Mouse (Mus musculus) heart, embryonic 11.5 days (tissue): Measurements from ENCODE around the gene Arhgap23. TPM values are rescaled to one million over a fixed set of nuclear protein-coding genes. Genes with fewer than 3 reads are reported as not detected.
A peak's percentile ranks its signal among the peaks of the same experiment; 100 is the strongest.

ENCODE experiments used
- ATAC-seq: fragments of 200-750 bp; cut with Nextera tagmentation; replicated peaks from 2 replicates; pipeline ENCODE4 v1.8.0; 2017; ENCODE audit warnings: moderate library complexity; ENCODE audit not compliant: insufficient number of reproducible peaks, low FRiP score, low TSS enrichment
- H3K27ac ChIP-seq: fragments of 300-500 bp; sonication (generic); 2 replicates; pipeline ENCODE4 v1.5.1; 2014; ENCODE audit warnings: mild to moderate bottlenecking, low read depth, low read length
- H3K27me3 ChIP-seq: fragments of 300-500 bp; sonication (generic); 2 replicates; pipeline ENCODE4 v1.6.1; 2014; ENCODE audit warnings: mild to moderate bottlenecking, low read length, mixed read lengths; ENCODE audit not compliant: control insufficient read depth, insufficient read depth
- H3K36me3 ChIP-seq: fragments of 300-500 bp; sonication (generic); 2 replicates; pipeline ENCODE4 v1.6.1; 2014; ENCODE audit warnings: mild to moderate bottlenecking, low read length, moderate library complexity, mixed read lengths; ENCODE audit not compliant: control insufficient read depth, insufficient read depth
- H3K4me1 ChIP-seq: fragments of 300-500 bp; sonication (generic); 2 replicates; pipeline ENCODE4 v1.6.1; 2014; ENCODE audit warnings: low read length; ENCODE audit not compliant: control insufficient read depth, insufficient read depth
- H3K4me2 ChIP-seq: fragments of 300-500 bp; sonication (generic); 2 replicates; pipeline ENCODE4 v1.6.1; 2014; ENCODE audit warnings: mild to moderate bottlenecking, moderate library complexity
- H3K4me3 ChIP-seq: fragments of 300-500 bp; sonication (generic); 2 replicates; pipeline ENCODE4 v1.5.1; 2014; ENCODE audit warnings: low read depth, low read length
- H3K9ac ChIP-seq: fragments of 300-500 bp; sonication (generic); 2 replicates; pipeline ENCODE4 v1.6.1; 2014; ENCODE audit warnings: mild to moderate bottlenecking, low read depth, low read length, moderate library complexity
- H3K9me3 ChIP-seq: fragments of 300-500 bp; sonication (generic); replicated peaks from 2 replicates; pipeline ENCODE4 v1.6.1; 2016; ENCODE audit warnings: low read length; ENCODE audit not compliant: control insufficient read depth
- WGBS: fragments of 180-500 bp; shearing (Covaris S2); extraction: QIAGEN DNeasy Blood & Tissue Kit; methylation state at CpG from one replicate; pipeline ENCODE4 v1.1.7; 2014; ENCODE audit not compliant: insufficient replicate concordance; 5-methylcytosine and 5-hydroxymethylcytosine counted together
- polyA plus RNA-seq: library from polyadenylated mRNA; unstranded; fragments of >200 nt; fragmentation: Nextera tagmentation; extraction: Ambion mirVana; gene quantifications from 2 replicates; pipeline ENCODE4 v1.2.1, GENCODE M21; 2014

Arhgap23 gene
- polyA plus RNA-seq, 1 experiment from 2014 or later = 8.3 TPM

DNA sequence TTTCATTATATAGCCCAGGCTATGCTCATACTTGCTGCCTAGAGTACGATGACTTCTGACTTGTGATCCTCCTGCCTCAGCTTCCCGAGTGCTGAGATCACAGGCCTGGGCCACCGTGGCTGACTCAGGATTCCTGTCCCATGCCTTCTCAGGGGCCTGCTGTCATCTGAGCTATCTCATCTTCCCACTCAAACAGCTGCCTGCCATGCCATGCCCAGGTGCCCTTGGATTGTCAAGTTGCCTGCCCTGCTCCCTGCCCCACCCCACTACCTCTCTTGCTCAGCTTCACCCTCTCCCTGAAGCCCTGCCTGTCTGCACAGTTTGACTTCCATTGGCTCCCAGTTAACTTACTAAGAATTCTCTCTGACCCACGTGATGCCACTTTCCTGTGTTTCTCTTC is 4.4 kb upstream of the Arhgap23 start:
- no peak for ATAC-seq
- Histone ChIP-seq H3K36me3 (no peaks in the 10 kb centered on the region), H3K9ac (no peak overlapping the region), H3K27me3 (no peaks in the 10 kb centered on the region), H3K27ac (no peak overlapping the region), H3K4me1 (peaks cover 28% of the 10 kb centered on the region), H3K4me2 (no peak overlapping the region), H3K9me3 (no peaks in the 10 kb centered on the region), H3K4me3 (no peak overlapping the region)
- WGBS = 79% methylated on average over 4 of the region's 4 CpGs

GRCm38 (mm10) chr11:97412117-97412516 is 3.2 kb upstream of the Arhgap23 start:
- Histone ChIP-seq H3K4me1 (peaks cover 23% of the 10 kb centered on the region), H3K9ac (peak overlapping the region; percentile 34; the same call in 1 of the 2 replicates), H3K36me3 (no peaks in the 10 kb centered on the region), H3K4me2 (no peak overlapping the region), H3K4me3 (no peak overlapping the region), H3K9me3 (no peaks in the 10 kb centered on the region), H3K27ac (peak overlapping the region; percentile 58), H3K27me3 (no peaks in the 10 kb centered on the region)
- 28% methylated on average over 3 of the region's 3 CpGs for WGBS
- no peak for ATAC-seq

DNA sequence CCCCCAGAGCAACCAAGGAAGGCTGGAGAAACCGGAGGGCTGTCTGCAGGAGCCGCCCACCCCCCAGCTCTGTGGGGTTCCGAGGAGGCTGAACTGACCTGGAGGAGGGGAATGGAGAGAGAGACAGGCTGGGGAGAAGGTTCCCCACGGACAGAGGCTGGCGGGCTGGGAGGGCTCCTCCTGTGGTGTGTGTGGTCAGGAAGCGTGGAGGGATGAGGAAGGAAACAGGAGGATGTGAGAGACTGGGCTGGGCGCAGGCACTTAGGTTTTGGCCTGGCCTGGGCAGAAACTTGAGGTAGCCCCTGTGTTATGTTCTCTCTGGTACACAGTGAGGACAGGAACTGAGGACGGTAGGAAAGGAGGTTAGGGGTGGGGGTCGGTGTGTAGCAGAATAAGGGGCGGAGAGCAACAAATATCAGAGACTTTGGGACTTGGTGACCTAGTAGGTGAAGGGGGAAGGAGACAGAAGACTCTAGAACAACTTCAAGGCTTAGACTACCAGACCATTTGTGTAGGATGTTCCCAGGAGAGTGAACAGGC is 2.5 kb upstream of the Arhgap23 start:
- no peaks in the 10 kb centered on the region for H3K9me3 ChIP-seq
- H3K4me3 ChIP-seq = no peak overlapping the region
- 35% methylated on average over 10 of the region's 10 CpGs for WGBS
- peaks cover 20% of the 10 kb centered on the region for H3K4me1 ChIP-seq
- H3K4me2 ChIP-seq = no peak overlapping the region
- no peaks in the 10 kb centered on the region for H3K36me3 ChIP-seq
- no peaks in the 10 kb centered on the region for H3K27me3 ChIP-seq
- H3K27ac ChIP-seq = peak overlapping the region; percentile 58
- no peak for ATAC-seq
- H3K9ac ChIP-seq = no peak overlapping the region

DNA sequence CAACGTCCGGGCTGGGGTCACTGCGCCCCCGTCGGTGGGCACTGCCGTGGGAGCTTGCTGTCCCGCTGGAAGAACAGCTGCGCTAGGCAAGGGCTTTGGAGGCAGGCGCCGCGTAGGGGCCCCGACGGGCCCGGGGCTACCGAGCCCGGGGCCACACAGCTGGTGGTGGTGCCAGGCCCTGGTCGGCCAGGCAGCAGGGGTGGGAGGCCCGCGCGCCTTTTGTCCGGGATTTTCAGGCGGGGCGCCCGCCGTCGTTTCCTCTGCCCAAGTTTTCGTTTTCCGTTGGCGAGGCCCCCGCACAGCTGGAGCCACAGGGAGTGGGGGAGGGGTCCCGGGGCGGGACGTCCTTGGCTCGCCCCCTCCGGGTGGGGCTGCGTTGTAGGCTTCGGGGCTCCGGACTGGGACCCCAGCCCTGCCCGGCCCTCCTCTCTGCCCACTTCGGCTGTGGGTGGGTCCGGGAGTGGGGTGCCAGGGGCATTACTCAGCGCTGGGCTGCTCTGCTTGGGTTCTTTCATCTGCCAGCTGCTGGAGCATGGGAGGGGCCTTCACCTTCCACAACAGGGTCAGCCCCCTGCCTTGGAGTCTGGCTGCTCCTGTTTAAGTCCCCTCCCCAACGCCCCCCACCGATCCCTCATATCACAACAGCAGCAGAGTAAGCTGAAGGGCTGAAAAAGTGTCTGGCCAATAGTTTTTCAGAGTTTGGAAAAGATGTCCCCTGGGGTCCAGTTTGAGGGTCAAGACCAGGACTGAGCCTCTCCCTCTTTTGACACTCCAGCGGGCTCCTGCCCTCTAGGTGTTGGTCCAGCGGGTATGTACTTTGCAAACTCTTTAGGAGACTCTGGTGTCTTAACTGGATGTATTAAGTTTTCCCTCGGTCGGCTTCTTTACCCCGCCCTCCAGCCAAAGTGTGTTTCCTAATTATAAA is 641 bp downstream of the Arhgap23 start:
- no peaks in the 10 kb centered on the region for H3K9me3 ChIP-seq
- H3K36me3 ChIP-seq = no peaks in the 10 kb centered on the region
- H3K4me2 ChIP-seq = peak overlapping the region; percentile 71
- peak; percentile 37; the same call in 1 of the 2 replicates for ATAC-seq
- no peaks in the 10 kb centered on the region for H3K27me3 ChIP-seq
- peaks cover 25% of the 10 kb centered on the region for H3K4me1 ChIP-seq
- WGBS = 2% methylated on average over 48 of the region's 49 CpGs
- H3K9ac ChIP-seq = peak overlapping the region; percentile 85
- H3K27ac ChIP-seq = peak overlapping the region; percentile 79
- peak overlapping the region; percentile 70 for H3K4me3 ChIP-seq

- Histone ChIP-seq H3K27ac (0 out of 2 replicates have a peak overlapping the region, but pooled peaks have one; percentile 15), H3K4me2 (peak overlapping the region; percentile 71), H3K4me1 (peaks cover 25% of the 10 kb centered on the region), H3K9ac (peak overlapping the region; percentile 85), H3K27me3 (no peaks in the 10 kb centered on the region), H3K9me3 (no peaks in the 10 kb centered on the region), H3K4me3 (peak overlapping the region; percentile 70), H3K36me3 (no peaks in the 10 kb centered on the region)
- ATAC-seq = no peak
- WGBS = 8% methylated on average over 5 of the region's 5 CpGs
These were observed 1.3 kb downstream of the Arhgap23 start for GRCm38 (mm10) chr11:97416637-97417035.

GRCm38 (mm10) chr11:97418834-97419539 is 3.7 kb downstream of the Arhgap23 start:
- no peak overlapping the region for H3K4me3 ChIP-seq
- H3K36me3 ChIP-seq = no peaks in the 10 kb centered on the region
- no peak for ATAC-seq
- 78% methylated on average over 14 of the region's 14 CpGs for WGBS
- H3K4me1 ChIP-seq = peaks cover 40% of the 10 kb centered on the region
- H3K27ac ChIP-seq = no peak overlapping the region
- no peak overlapping the region for H3K9ac ChIP-seq
- no peaks in the 10 kb centered on the region for H3K27me3 ChIP-seq
- H3K4me2 ChIP-seq = no peak overlapping the region
- no peaks in the 10 kb centered on the region for H3K9me3 ChIP-seq

GRCm38 (mm10) chr11:97419540-97419900 is 4.2 kb downstream of the Arhgap23 start:
- H3K4me3 ChIP-seq = no peak overlapping the region
- no peak overlapping the region for H3K27ac ChIP-seq
- 69% methylated on average over 5 of the region's 5 CpGs for WGBS
- H3K36me3 ChIP-seq = no peaks in the 10 kb centered on the region
- no peak overlapping the region for H3K4me2 ChIP-seq
- no peaks in the 10 kb centered on the region for H3K27me3 ChIP-seq
- H3K9me3 ChIP-seq = no peaks in the 10 kb centered on the region
- no peak for ATAC-seq
- no peak overlapping the region; the same call in 1 of the 2 replicates for H3K9ac ChIP-seq
- H3K4me1 ChIP-seq = peaks cover 45% of the 10 kb centered on the region

DNA sequence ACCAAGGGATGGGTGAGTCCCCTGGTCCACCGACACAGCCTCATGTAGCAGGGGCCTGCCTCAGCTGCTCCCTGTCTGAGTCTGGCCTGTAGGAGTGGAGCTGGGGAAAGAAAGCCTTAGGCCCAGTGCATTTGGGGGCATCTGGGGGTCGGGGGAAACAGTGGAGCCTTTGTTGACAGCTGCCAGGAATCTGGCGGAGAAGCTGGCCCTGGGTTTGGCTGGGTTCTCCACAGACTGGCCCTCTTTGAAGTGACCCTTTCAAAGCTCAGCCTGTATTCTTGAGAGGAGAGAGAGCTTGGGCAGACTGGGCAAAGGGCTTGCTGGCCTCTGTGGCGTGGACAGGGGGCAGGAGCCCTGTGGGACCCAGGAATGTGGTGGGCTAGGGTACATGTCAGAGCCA is 7.2 kb downstream of the Arhgap23 start:
- H3K27me3 ChIP-seq = no peaks in the 10 kb centered on the region
- H3K4me2 ChIP-seq = no peak overlapping the region
- no peak overlapping the region for H3K4me3 ChIP-seq
- peaks cover 43% of the 10 kb centered on the region for H3K4me1 ChIP-seq
- H3K9me3 ChIP-seq = no peaks in the 10 kb centered on the region
- peak overlapping the region; percentile 62 for H3K9ac ChIP-seq
- H3K27ac ChIP-seq = peak overlapping the region; percentile 65
- H3K36me3 ChIP-seq = no peaks in the 10 kb centered on the region
- 37% methylated on average over 4 of the region's 4 CpGs for WGBS
- no peak for ATAC-seq
